Comparison of ENCODE assay signal across 7 mouse cellular contexts in the genomic region with DNA sequence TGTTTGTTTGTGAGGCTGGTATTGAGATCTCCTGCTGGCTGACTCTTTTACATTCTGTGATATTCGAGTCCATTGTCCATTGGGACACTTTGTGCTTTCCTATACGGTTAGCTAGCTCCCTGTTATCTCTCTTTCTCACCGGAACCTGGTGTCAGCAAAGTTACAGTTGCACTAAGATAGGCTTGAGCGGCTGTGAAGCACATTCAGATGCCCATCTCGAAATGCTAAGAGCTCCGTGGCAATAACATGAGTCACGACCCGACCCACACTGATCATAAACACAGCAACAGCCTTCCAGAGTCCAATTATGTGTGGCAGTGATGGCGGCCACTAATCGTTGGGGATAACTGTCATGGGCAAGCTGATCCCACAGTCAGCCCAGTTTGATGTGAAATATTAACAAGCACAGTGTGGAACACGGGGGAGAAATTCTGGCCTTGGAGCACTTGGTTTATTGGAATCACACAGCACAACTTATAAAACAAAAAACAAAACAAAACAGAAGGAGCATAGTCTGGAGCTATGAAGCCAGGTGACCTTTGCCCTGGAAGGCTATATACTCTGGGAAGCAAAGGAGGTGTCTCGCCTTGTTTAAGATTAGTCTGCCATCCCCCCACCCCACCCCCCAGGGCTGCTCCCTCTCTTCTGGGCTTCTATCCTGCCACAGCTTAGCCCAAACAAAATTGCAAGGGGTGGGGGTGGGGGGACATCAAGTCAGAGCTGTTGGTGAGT. TPM values are rescaled to one million over a fixed set of nuclear protein-coding genes. Genes with fewer than 3 reads are reported as not detected.
DNase-seq lines count a peak whose midpoint lies in the region; ATAC-seq lines count a peak whose summit lies in the region.

No protein-coding gene starts in this region.

- peak overlapping the region; percentile 12; the same call in 1 of the 2 replicates for H3K4me2 ChIP-seq in lung, embryonic 16.5 days (ENCODE audit: low read depth, low read length)
- no peak overlapping the region for H3K4me2 ChIP-seq in embryonic facial prominence, embryonic 13.5 days
- no peak overlapping the region for H3K4me2 ChIP-seq in stomach, embryonic 14.5 days (replicated peaks; ENCODE audit: low read depth, low read length)

- no peak overlapping the region for H3K9ac ChIP-seq in lung, embryonic 16.5 days (ENCODE audit: low read length)
- H3K9ac ChIP-seq in embryonic facial prominence, embryonic 13.5 days = no peak overlapping the region
- H3K9ac ChIP-seq in stomach, embryonic 14.5 days (replicated peaks; ENCODE audit: low read depth, low read length) = no peak overlapping the region

- no peak for DNase-seq in lung, postnatal 14 days
- DNase-seq in liver = peak; percentile 61
- DNase-seq in right cerebral cortex, postnatal 25 days = no peak

- H3K27me3 ChIP-seq in lung, embryonic 16.5 days (ENCODE audit: control insufficient read depth, insufficient read depth, low read depth, low read length) = no peaks in the 10 kb centered on the region
- H3K27me3 ChIP-seq in embryonic facial prominence, embryonic 13.5 days = no peaks in the 10 kb centered on the region
- H3K27me3 ChIP-seq in stomach, embryonic 14.5 days (ENCODE audit: control insufficient read depth, insufficient read depth, low read length) = no peaks in the 10 kb centered on the region

- ATAC-seq in lung, embryonic 16.5 days (ENCODE audit: low read depth) = peak; percentile 55; the same call in 1 of the 2 replicates
- no peak for ATAC-seq in embryonic facial prominence, embryonic 13.5 days (ENCODE audit: insufficient number of reproducible peaks, insufficient read depth, low FRiP score, low TSS enrichment, low read depth)
- ATAC-seq in stomach, embryonic 14.5 days (ENCODE audit: insufficient number of reproducible peaks, insufficient read depth, low FRiP score, low read depth) = no peak
- no peak for ATAC-seq in inflammation-experienced regulatory T-cells, adult 6 months

- H3K36me3 ChIP-seq in lung, embryonic 16.5 days (ENCODE audit: control insufficient read depth, insufficient read depth, low read length) = no peaks in the 10 kb centered on the region
- H3K36me3 ChIP-seq in embryonic facial prominence, embryonic 13.5 days = no peaks in the 10 kb centered on the region
- H3K36me3 ChIP-seq in stomach, embryonic 14.5 days (ENCODE audit: control insufficient read depth, insufficient read depth, low read length) = no peaks in the 10 kb centered on the region

- H3K4me3 ChIP-seq in lung, embryonic 16.5 days (ENCODE audit: low read length) = no peak overlapping the region
- no peak overlapping the region for H3K4me3 ChIP-seq in embryonic facial prominence, embryonic 13.5 days
- H3K4me3 ChIP-seq in stomach, embryonic 14.5 days (ENCODE audit: low read depth, low read length) = no peak overlapping the region

- peak overlapping the region; percentile 1; the same call in 1 of the 2 replicates for H3K27ac ChIP-seq in lung, embryonic 16.5 days (ENCODE audit: low read length)
- H3K27ac ChIP-seq in embryonic facial prominence, embryonic 13.5 days = peak overlapping the region; percentile 33; the same call in 1 of the 2 replicates
- peak overlapping the region; percentile 10; the same call in 1 of the 2 replicates for H3K27ac ChIP-seq in stomach, embryonic 14.5 days (ENCODE audit: low read length)

- WGBS in lung, embryonic 16.5 days = 26% methylated on average over 12 of the region's 12 CpGs
- 45% methylated on average over 12 of the region's 12 CpGs for WGBS in embryonic facial prominence, embryonic 13.5 days
- 32% methylated on average over 12 of the region's 12 CpGs for WGBS in stomach, embryonic 14.5 days

- H3K4me1 ChIP-seq in lung, embryonic 16.5 days (replicated peaks; ENCODE audit: control insufficient read depth, insufficient read depth, low read length) = peaks cover 37% of the 10 kb centered on the region
- peaks cover 47% of the 10 kb centered on the region for H3K4me1 ChIP-seq in embryonic facial prominence, embryonic 13.5 days
- H3K4me1 ChIP-seq in stomach, embryonic 14.5 days (ENCODE audit: control insufficient read depth, insufficient read depth, low read length) = peaks cover 18% of the 10 kb centered on the region

- no peaks in the 10 kb centered on the region for H3K9me3 ChIP-seq in lung, embryonic 16.5 days (ENCODE audit: control insufficient read depth, low read length)
- no peaks in the 10 kb centered on the region for H3K9me3 ChIP-seq in embryonic facial prominence, embryonic 13.5 days
- no peaks in the 10 kb centered on the region for H3K9me3 ChIP-seq in stomach, embryonic 14.5 days (ENCODE audit: control insufficient read depth, low read depth, low read length)

RNA-seq across cellular contexts. Expression of a gene that starts 7.5 kb away (rescaled TPM):
- polyA plus RNA-seq in lung, embryonic 16.5 days (2015; fragmentation: Nextera tagmentation; extraction: Ambion mirVana) = 9.7 and 10.5 TPM in 2 replicates
- polyA plus RNA-seq in embryonic facial prominence, embryonic 13.5 days (2015; fragmentation: Nextera tagmentation; extraction: Ambion mirVana) = 11.2 and 12.0 TPM in 2 replicates
- polyA plus RNA-seq in stomach, embryonic 14.5 days (2014; fragmentation: Nextera tagmentation; extraction: Ambion mirVana) = 15.0 and 15.8 TPM in 2 replicates
- 10 to 100 TPM in 2 of 3 experiments, 1 to 10 TPM in 1; 8.7 to 20.6 (median 16.4) TPM for polyA plus RNA-seq in inflammation-experienced regulatory T-cells, adult 6 months (2017; shearing (Covaris generic))

RNA-seq across cellular contexts. Expression of a gene that starts 57.7 kb away (rescaled TPM):
- polyA plus RNA-seq in lung, embryonic 16.5 days (2015; fragmentation: Nextera tagmentation; extraction: Ambion mirVana) = not detected in 2 replicates
- polyA plus RNA-seq in embryonic facial prominence, embryonic 13.5 days (2015; fragmentation: Nextera tagmentation; extraction: Ambion mirVana) = not detected in 2 replicates
- not detected in 2 replicates for polyA plus RNA-seq in stomach, embryonic 14.5 days (2014; fragmentation: Nextera tagmentation; extraction: Ambion mirVana)
- not detected for polyA plus RNA-seq in inflammation-experienced regulatory T-cells, adult 6 months (2017; shearing (Covaris generic))
